Mouse (Mus musculus) G1E-ER4 (cell line): ENCODE measurements around the gene Olfr1201. TPM values are rescaled to one million over a fixed set of nuclear protein-coding genes. Genes with fewer than 3 reads are reported as not detected.

Source experiments
- GATA1 ChIP-seq: IDR thresholded peaks from one replicate; pipeline ENCODE4 v1.8.0; 2012; ENCODE audit warnings: low read length, inconsistent platforms
- polyA plus RNA-seq: library from polyadenylated mRNA; stranded (reverse); fragments of >175 nt; gene quantifications from 2 replicates; pipeline ENCODE4 v1.2.3, GENCODE M21; 2012

The Olfr1201 gene
- polyA plus RNA-seq = not detected in 2 replicates

- TF ChIP-seq GATA1 = no peak
Measured at GRCm38 (mm10) chr2:88792736-88793135, at the start of gene Olfr1201. Olfr1201 (plus strand) TSS chr2:88793036.

- no peak for TF ChIP-seq GATA1
Measured at GRCm38 (mm10) chr2:88743379-88743778, 49.5 kb upstream of the Olfr1201 start.

GRCm38 (mm10) chr2:88751270-88751669, 41.6 kb upstream of the Olfr1201 start, which contains the start of gene Olfr1198:
Olfr1198 (minus strand) TSS chr2:88751370.
- no peak for TF ChIP-seq GATA1

GRCm38 (mm10) chr2:88760369-88760768, 32.5 kb upstream of the Olfr1201 start, which contains the start of gene Olfr1199:
Olfr1199 (minus strand) TSS chr2:88760469.
- no peak for TF ChIP-seq GATA1

GRCm38 (mm10) chr2:88770388-88770787, 22.4 kb upstream of the Olfr1201 start, which contains the start of gene Olfr1200:
Olfr1200 (minus strand) TSS chr2:88770488.
- no peak for TF ChIP-seq GATA1

GRCm38 (mm10) chr2:88814196-88814595, 21.4 kb downstream of the Olfr1201 start, which contains the start of gene Olfr1202:
Olfr1202 (plus strand) TSS chr2:88814496.
- no peak for TF ChIP-seq GATA1

- TF ChIP-seq GATA1 = no peak
Measured at GRCm38 (mm10) chr2:88829437-88829836, 36.6 kb downstream of the Olfr1201 start, which contains the start of gene Olfr1205. Olfr1205 (plus strand) TSS chr2:88829737.

- no peak for TF ChIP-seq GATA1
Measured at GRCm38 (mm10) chr2:88838477-88838876, 45.6 kb downstream of the Olfr1201 start.

Other genes with a start within 250 kb of the Olfr1201 start
- not detected in 2 replicates for gene Olfr1188, start 236.1 kb upstream of the Olfr1201 start, polyA plus RNA-seq
- not detected in 2 replicates for gene Olfr1189, start 206.6 kb upstream of the Olfr1201 start, polyA plus RNA-seq
- not detected in 2 replicates for gene Olfr1191-ps1, start 152.5 kb upstream of the Olfr1201 start, polyA plus RNA-seq
- gene Olfr1192-ps1, start 144.5 kb upstream of the Olfr1201 start, polyA plus RNA-seq = not detected in 2 replicates
- not detected in 2 replicates for gene Olfr1193, start 117.4 kb upstream of the Olfr1201 start, polyA plus RNA-seq
- gene Olfr1195, start 103.8 kb upstream of the Olfr1201 start, polyA plus RNA-seq = not detected in 2 replicates
- not detected in 2 replicates for gene Olfr1196, start 88.4 kb upstream of the Olfr1201 start, polyA plus RNA-seq
- not detected in 2 replicates for gene Olfr1197, start 60.7 kb upstream of the Olfr1201 start, polyA plus RNA-seq
- gene Olfr1198, start 41.7 kb upstream of the Olfr1201 start, polyA plus RNA-seq = not detected in 2 replicates
- gene Olfr1199, start 32.6 kb upstream of the Olfr1201 start, polyA plus RNA-seq = not detected in 2 replicates
- gene Olfr1200, start 22.5 kb upstream of the Olfr1201 start, polyA plus RNA-seq = not detected in 2 replicates
- not detected in 2 replicates for gene Olfr1202, start 21.5 kb downstream of the Olfr1201 start, polyA plus RNA-seq
- gene Olfr1205, start 36.7 kb downstream of the Olfr1201 start, polyA plus RNA-seq = not detected in 2 replicates
- not detected in 2 replicates for gene Olfr1204, start 56.3 kb downstream of the Olfr1201 start, polyA plus RNA-seq
- not detected in 2 replicates for gene Olfr1206, start 70.2 kb downstream of the Olfr1201 start, polyA plus RNA-seq
- not detected in 2 replicates for gene Olfr1208, start 109.3 kb downstream of the Olfr1201 start, polyA plus RNA-seq
- gene Olfr1209, start 122.1 kb downstream of the Olfr1201 start, polyA plus RNA-seq = not detected in 2 replicates
- gene Olfr1211, start 145.1 kb downstream of the Olfr1201 start, polyA plus RNA-seq = not detected in 2 replicates
- not detected in 2 replicates for gene Olfr1212, start 160.9 kb downstream of the Olfr1201 start, polyA plus RNA-seq
- not detected in 2 replicates for gene Gm13762, start 187.2 kb downstream of the Olfr1201 start, polyA plus RNA-seq
- gene Olfr1214, start 199.6 kb downstream of the Olfr1201 start, polyA plus RNA-seq = not detected in 2 replicates
- gene Olfr1215, start 213.9 kb downstream of the Olfr1201 start, polyA plus RNA-seq = not detected in 2 replicates
- not detected in 2 replicates for gene Olfr1216, start 225.3 kb downstream of the Olfr1201 start, polyA plus RNA-seq
- gene Olfr1217, start 239.0 kb downstream of the Olfr1201 start, polyA plus RNA-seq = not detected in 2 replicates